9 mouse cellular contexts compared by ENCODE assay signal in the genomic region with DNA sequence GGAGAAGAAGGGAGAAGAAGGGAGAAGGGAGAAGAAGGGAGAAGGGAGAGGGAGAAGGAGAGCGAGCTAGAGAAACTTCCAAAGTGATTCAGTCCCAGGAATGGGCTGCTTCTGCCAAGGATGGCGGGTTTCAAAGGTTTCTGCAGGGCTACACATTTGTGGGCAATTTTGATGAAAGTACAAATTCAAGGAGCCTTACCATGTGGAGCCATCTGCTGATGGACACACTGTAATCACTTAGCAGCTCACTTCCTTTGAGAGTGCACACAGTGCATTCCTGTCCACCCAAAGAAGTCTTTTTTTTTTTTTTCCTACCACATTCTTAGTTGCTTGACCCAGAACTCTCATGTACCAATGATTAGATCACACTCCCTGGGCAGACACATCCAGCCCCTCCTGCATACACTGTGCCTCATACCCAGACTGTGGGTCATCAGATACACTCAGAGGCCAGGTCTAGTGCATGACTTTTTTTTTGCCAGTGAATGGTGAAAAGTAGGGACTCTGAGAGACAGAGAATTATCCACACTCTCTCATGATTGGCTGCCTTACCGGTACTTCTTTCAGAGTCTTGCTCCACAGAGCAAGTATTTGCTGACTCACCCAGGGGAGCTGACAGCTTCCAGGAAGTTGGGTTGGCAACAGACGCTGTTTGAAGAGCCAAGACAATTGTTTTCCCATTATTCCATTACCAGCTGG. TPM values are rescaled to one million over a fixed set of nuclear protein-coding genes. Genes with fewer than 3 reads are reported as not detected.
DNase-seq lines count a peak whose midpoint lies in the region; ATAC-seq and TF ChIP-seq lines count a peak whose summit lies in the region.
"Had no signal": no experiment of that assay in that cellular context is flagged by ENCODE, and none has a peak within 500 bp of the region (broad histone marks: within the 10 kb centered on the region; RNA-seq: fewer than 3 reads in every experiment).

No protein-coding gene starts in this region.

- no peak overlapping the region for H3K9ac ChIP-seq in liver, postnatal 0 days (replicated peaks)
- H3K9ac ChIP-seq: liver, embryonic 14.5 days had no signal

- DNase-seq in cerebellum, postnatal 10 days = peak; percentile 26 to 30
- no peak for DNase-seq in cerebellum, postnatal 36 days
- peak; percentile 10 to 24 for DNase-seq in urinary bladder, postnatal 36 days (ENCODE audit: low spot score in 2 of 2)
- no peak for DNase-seq in urinary bladder, postnatal 4 days (ENCODE audit: low spot score in 2 of 2)
- DNase-seq in kidney, adult 9 months = peak; percentile 68
- DNase-seq in lung, postnatal 36 days = peak; percentile 79
- no peak for DNase-seq in thymus, postnatal 4 days
- no peak for DNase-seq in liver, postnatal 0 days

- no peaks in the 10 kb centered on the region for H3K9me3 ChIP-seq in liver, postnatal 0 days (ENCODE audit: low read length)

- H3K4me2 ChIP-seq in liver, postnatal 0 days (ENCODE audit: low read depth, low read length) = no peak overlapping the region

- no peak for TF ChIP-seq EP300 in liver, postnatal 0 days (IDR thresholded peaks at IDR 0.05; ENCODE audit: low read depth)

- 32% methylated on average over 4 of the region's 4 CpGs for WGBS in liver, postnatal 0 days (ENCODE audit: insufficient replicate concordance)

- H3K27me3 ChIP-seq in liver, postnatal 0 days (ENCODE audit: insufficient read depth, low read length) = no peaks in the 10 kb centered on the region

- H3K4me3 ChIP-seq in liver, postnatal 0 days (ENCODE audit: low read depth, low read length) = no peak overlapping the region

- TF ChIP-seq CTCF in liver, postnatal 0 days (IDR thresholded peaks at IDR 0.05; ENCODE audit: low read depth) = no peak

- no peaks in the 10 kb centered on the region for H3K36me3 ChIP-seq in liver, postnatal 0 days (replicated peaks; ENCODE audit: insufficient read depth, low read length)

- no peak overlapping the region for H3K27ac ChIP-seq in liver, postnatal 0 days (ENCODE audit: low read depth)
- H3K27ac ChIP-seq: liver, embryonic 14.5 days had no signal

- no peak; the same call in 1 of the 2 replicates for ATAC-seq in liver, postnatal 0 days

- H3K4me1 ChIP-seq in liver, postnatal 0 days (ENCODE audit: insufficient read depth) = no peaks in the 10 kb centered on the region

RNA-seq across cellular contexts. Expression of gene Adam12, which starts 29.2 kb away (rescaled TPM):
- polyA plus RNA-seq in liver, postnatal 0 days (2015; fragmentation: Nextera tagmentation; extraction: Ambion mirVana) = 0.93 and 1.1 TPM in 2 replicates

Comparison
In these comparisons a context has a peak if more than half of its experiments do, and no peak if none do; other contexts are left out.
1. DNase-seq: peak in cerebellum, postnatal 10 days (2 of 2), urinary bladder, postnatal 36 days (2 of 2), kidney, adult 9 months (single experiment) and lung, postnatal 36 days (single experiment); none in cerebellum, postnatal 36 days (0 of 2), urinary bladder, postnatal 4 days (0 of 2), thymus, postnatal 4 days (single experiment) and liver, postnatal 0 days (single experiment).